In the genomic region with DNA sequence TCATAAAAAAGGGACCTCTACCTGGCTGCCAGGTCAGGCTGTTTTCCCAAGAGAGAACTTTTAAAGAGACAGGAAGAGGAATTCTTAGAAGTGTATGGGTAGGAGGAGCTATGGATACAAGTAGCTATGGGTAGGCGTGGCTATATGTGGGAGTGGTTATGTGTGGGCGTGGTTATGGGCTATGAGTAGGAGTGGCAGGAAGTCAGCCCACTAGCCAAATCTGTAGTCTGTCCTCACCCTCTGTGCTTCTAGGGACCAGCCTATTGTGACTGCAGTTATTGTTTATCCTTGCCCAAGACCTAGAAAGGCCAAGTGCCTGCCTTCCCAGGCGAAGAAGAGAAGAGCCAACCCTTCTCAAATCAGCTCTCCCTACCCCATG, we compare ENCODE assay signal across 10 mouse cellular contexts. TPM values are rescaled to one million over a fixed set of nuclear protein-coding genes. Genes with fewer than 3 reads are reported as not detected.
DNase-seq lines count a peak whose midpoint lies in the region; ATAC-seq and TF ChIP-seq lines count a peak whose summit lies in the region.
"Had no signal": no experiment of that assay in that cellular context is flagged by ENCODE, and none has a peak within 500 bp of the region (broad histone marks: within the 10 kb centered on the region; RNA-seq: fewer than 3 reads in every experiment).

No protein-coding gene starts in this region.

- H3K27ac ChIP-seq in embryonic facial prominence, embryonic 14.5 days (replicated peaks; ENCODE audit: low read depth, low read length), result no peak overlapping the region

- H3K9me3 ChIP-seq in E14TG2a.4 (ENCODE audit: low read length), result no peaks in the 10 kb centered on the region
- no peaks in the 10 kb centered on the region for H3K9me3 ChIP-seq in embryonic facial prominence, embryonic 14.5 days (ENCODE audit: control insufficient read depth, low read length)

- 52% methylated on average over 3 of the region's 3 CpGs for WGBS in embryonic facial prominence, embryonic 14.5 days

- ATAC-seq in embryonic facial prominence, embryonic 14.5 days (ENCODE audit: low read depth), result peak; percentile 58
- ATAC-seq: Patski had no signal

- H3K36me3 ChIP-seq in E14TG2a.4 (ENCODE audit: insufficient read depth, low read length), result no peaks in the 10 kb centered on the region
- H3K36me3 ChIP-seq in embryonic facial prominence, embryonic 14.5 days (ENCODE audit: control insufficient read depth, insufficient read depth, low read length), result no peaks in the 10 kb centered on the region

- H3K4me1 ChIP-seq in E14TG2a.4 (replicated peaks; ENCODE audit: low read depth, low read length), result peaks cover 50% of the 10 kb centered on the region
- no peaks in the 10 kb centered on the region for H3K4me1 ChIP-seq in embryonic facial prominence, embryonic 14.5 days (ENCODE audit: control insufficient read depth, insufficient read depth, low read length)

- DNase-seq in cerebellum, adult 9-11 months, result peak; percentile 70
- no peak for DNase-seq in cerebellum, adult 8-10 months
- DNase-seq in embryonic facial prominence, embryonic 14.5 days (ENCODE audit: low spot score), result peak; percentile 24
- DNase-seq in lung, postnatal 36 days, result peak; percentile 28
- no peak for DNase-seq in spleen, postnatal 36 days (ENCODE audit: low spot score in 2 of 2)
- DNase-seq in ovary, postnatal 10 days (ENCODE audit: low spot score), result no peak
- no peak for DNase-seq in kidney, postnatal 25 days

- H3K9ac ChIP-seq in embryonic facial prominence, embryonic 14.5 days (ENCODE audit: low read depth, low read length), result no peak overlapping the region

- no peak overlapping the region for H3K4me2 ChIP-seq in embryonic facial prominence, embryonic 14.5 days (ENCODE audit: low read depth, low read length)

- no peak for TF ChIP-seq CTCF in E14TG2a.4 (conservative IDR thresholded peaks at IDR 0.05; ENCODE audit: low read length)

- peak overlapping the region; percentile 70 for H3K4me3 ChIP-seq in E14TG2a.4 (replicated peaks; ENCODE audit: low read length)
- no peak overlapping the region for H3K4me3 ChIP-seq in embryonic facial prominence, embryonic 14.5 days (ENCODE audit: low read depth, low read length)

- H3K27me3 ChIP-seq in E14TG2a.4 (ENCODE audit: insufficient read depth, low read length), result no peaks in the 10 kb centered on the region
- H3K27me3 ChIP-seq in embryonic facial prominence, embryonic 14.5 days (replicated peaks; ENCODE audit: control insufficient read depth, insufficient read depth, low read length), result no peaks in the 10 kb centered on the region

RNA-seq across cellular contexts. Expression of gene Fra10ac1, which starts 13.9 kb away (rescaled TPM):
- polyA plus RNA-seq in embryonic facial prominence, embryonic 14.5 days (2014; fragmentation: Nextera tagmentation; extraction: Ambion mirVana), result 26.0 and 27.3 TPM in 2 replicates

RNA-seq across cellular contexts. Expression of gene Lgi1, which starts 26.5 kb away (rescaled TPM):
- polyA plus RNA-seq in embryonic facial prominence, embryonic 14.5 days (2014; fragmentation: Nextera tagmentation; extraction: Ambion mirVana), result 5.9 and 6.1 TPM in 2 replicates
- polyA plus RNA-seq: small intestine, adult 2 months had no signal

Comparison
In these comparisons a context has a peak if more than half of its experiments do, and no peak if none do; other contexts are left out.
1. DNase-seq: peak in cerebellum, adult 9-11 months (single experiment), embryonic facial prominence, embryonic 14.5 days (single experiment) and lung, postnatal 36 days (single experiment); none in cerebellum, adult 8-10 months (single experiment), spleen, postnatal 36 days (0 of 2), ovary, postnatal 10 days (single experiment) and kidney, postnatal 25 days (0 of 2).